Mouse (Mus musculus): ENCODE measurements around the gene Morn5. TPM values are rescaled to one million over a fixed set of nuclear protein-coding genes. Genes with fewer than 3 reads are reported as not detected.

Morn5 gene
- polyA plus RNA-seq, 1 experiment from 2014 or later: 1.2 TPM

- H3K4me3 ChIP-seq: no peak overlapping the region
- no peak overlapping the region for H3K4me2 ChIP-seq
- no peaks in the 10 kb centered on the region; the same call in 1 of the 2 replicates for H3K9me3 ChIP-seq
- WGBS: 87% methylated on average over 7 of the region's 7 CpGs
- H3K4me1 ChIP-seq (replicated peaks): no peaks in the 10 kb centered on the region
- H3K36me3 ChIP-seq: peaks cover 53% of the 10 kb centered on the region
- ATAC-seq (ENCODE audit: low read depth): no peak
- no peaks in the 10 kb centered on the region for H3K27me3 ChIP-seq
- no peak overlapping the region for H3K27ac ChIP-seq (replicated peaks)
- no peak overlapping the region for H3K9ac ChIP-seq
These were observed 14.4 kb upstream of the Morn5 start for GRCm38 (mm10) chr2:36034898-36035297.

GRCm38 (mm10) chr2:36035413-36036081 lies 13.7 kb upstream of the Morn5 start:
- Histone ChIP-seq H3K27me3 (no peaks in the 10 kb centered on the region), H3K27ac (replicated peaks) (no peak overlapping the region), H3K4me3 (no peak overlapping the region), H3K9ac (no peak overlapping the region), H3K9me3 (no peaks in the 10 kb centered on the region; the same call in 1 of the 2 replicates), H3K4me2 (no peak overlapping the region), H3K36me3 (peaks cover 53% of the 10 kb centered on the region), H3K4me1 (replicated peaks) (no peaks in the 10 kb centered on the region)
- WGBS: 79% methylated on average over 11 of the region's 11 CpGs
- ATAC-seq (ENCODE audit: low read depth): no peak

- Histone ChIP-seq H3K27me3 (no peaks in the 10 kb centered on the region), H3K9ac (no peak overlapping the region), H3K27ac (replicated peaks) (no peak overlapping the region), H3K4me3 (no peak overlapping the region), H3K36me3 (peaks cover 69% of the 10 kb centered on the region), H3K4me2 (no peak overlapping the region), H3K4me1 (replicated peaks) (0 out of 2 replicates have a peak, but pooled peaks cover 8% of the 10 kb centered on the region), H3K9me3 (no peaks in the 10 kb centered on the region)
- no peak for ATAC-seq (ENCODE audit: low read depth)
- 84% methylated on average over 7 of the region's 7 CpGs for WGBS
These were observed 9.8 kb upstream of the Morn5 start for GRCm38 (mm10) chr2:36039297-36039985.

GRCm38 (mm10) chr2:36040872-36041271 lies 8.4 kb upstream of the Morn5 start:
- WGBS: 83% methylated on average over 1 of the region's 1 CpGs
- no peak overlapping the region for H3K4me2 ChIP-seq

GRCm38 (mm10) chr2:36048164-36048563 lies 1.1 kb upstream of the Morn5 start:
- Histone ChIP-seq H3K4me2 (peak overlapping the region; percentile 66), H3K27ac (replicated peaks) (no peak overlapping the region), H3K4me1 (replicated peaks) (peaks cover 28% of the 10 kb centered on the region), H3K9ac (peak overlapping the region; percentile 87), H3K4me3 (peak overlapping the region; percentile 59), H3K27me3 (no peaks in the 10 kb centered on the region; the same call in 1 of the 2 replicates), H3K36me3 (peaks cover 19% of the 10 kb centered on the region), H3K9me3 (no peaks in the 10 kb centered on the region)
- no peak for ATAC-seq (ENCODE audit: low read depth)
- 83% methylated on average over 8 of the region's 8 CpGs for WGBS

More at GRCm38 (mm10) chr2:36040872-36041271, 8.4 kb upstream of the Morn5 start:
- Histone ChIP-seq H3K9ac (no peak overlapping the region), H3K27me3 (no peaks in the 10 kb centered on the region), H3K4me1 (replicated peaks) (0 out of 2 replicates have a peak, but pooled peaks cover 8% of the 10 kb centered on the region), H3K36me3 (peaks cover 55% of the 10 kb centered on the region), H3K4me3 (no peak overlapping the region), H3K9me3 (no peaks in the 10 kb centered on the region), H3K27ac (replicated peaks) (no peak overlapping the region)
- ATAC-seq (ENCODE audit: low read depth): no peak

- peak overlapping the region; percentile 66 for H3K4me2 ChIP-seq
- peak; percentile 60 for ATAC-seq (ENCODE audit: low read depth)
- no peaks in the 10 kb centered on the region for H3K9me3 ChIP-seq
- peak overlapping the region; percentile 59 for H3K4me3 ChIP-seq
- H3K27me3 ChIP-seq: no peaks in the 10 kb centered on the region; the same call in 1 of the 2 replicates
- 0 out of 2 replicates have a peak, but pooled peaks cover 8% of the 10 kb centered on the region for H3K36me3 ChIP-seq
- H3K27ac ChIP-seq (replicated peaks): no peak overlapping the region
- 40% methylated on average over 10 of the region's 10 CpGs for whole genome bisulfite sequencing
- H3K9ac ChIP-seq: no peak overlapping the region
- H3K4me1 ChIP-seq (replicated peaks): peaks cover 28% of the 10 kb centered on the region
These were observed 303 bp downstream of the Morn5 start for GRCm38 (mm10) chr2:36049567-36049954.

- Histone ChIP-seq H3K4me2 (no peak overlapping the region), H3K9ac (no peak overlapping the region), H3K4me3 (no peak overlapping the region), H3K27ac (replicated peaks) (no peak overlapping the region), H3K4me1 (replicated peaks) (peaks cover 9% of the 10 kb centered on the region), H3K9me3 (no peaks in the 10 kb centered on the region), H3K27me3 (no peaks in the 10 kb centered on the region; the same call in 1 of the 2 replicates), H3K36me3 (no peaks in the 10 kb centered on the region)
- no peak for ATAC-seq (ENCODE audit: low read depth)
- 69% methylated on average over 3 of the region's 3 CpGs for WGBS
These were observed 4.0 kb downstream of the Morn5 start for GRCm38 (mm10) chr2:36053249-36053648.

- no peaks in the 10 kb centered on the region for H3K27me3 ChIP-seq
- no peaks in the 10 kb centered on the region for H3K36me3 ChIP-seq
- H3K4me3 ChIP-seq: no peak overlapping the region
- no peak overlapping the region for H3K9ac ChIP-seq
- H3K27ac ChIP-seq (replicated peaks): no peak overlapping the region
- H3K4me2 ChIP-seq: no peak overlapping the region
- ATAC-seq (ENCODE audit: low read depth): no peak
- H3K9me3 ChIP-seq: no peaks in the 10 kb centered on the region
- no peaks in the 10 kb centered on the region for H3K4me1 ChIP-seq (replicated peaks)
- WGBS: 60% methylated on average over 3 of the region's 3 CpGs
These were observed 7.0 kb downstream of the Morn5 start for GRCm38 (mm10) chr2:36056248-36056647.

GRCm38 (mm10) chr2:36061409-36061808 lies 12.2 kb downstream of the Morn5 start:
- Histone ChIP-seq H3K4me2 (no peak overlapping the region), H3K27ac (replicated peaks) (no peak overlapping the region), H3K9me3 (no peaks in the 10 kb centered on the region), H3K36me3 (no peaks in the 10 kb centered on the region), H3K4me3 (no peak overlapping the region), H3K27me3 (no peaks in the 10 kb centered on the region), H3K4me1 (replicated peaks) (no peaks in the 10 kb centered on the region), H3K9ac (no peak overlapping the region)
- no peak for ATAC-seq (ENCODE audit: low read depth)
- 62% methylated on average over 5 of the region's 5 CpGs for WGBS

- no peak overlapping the region for H3K9ac ChIP-seq
- no peak overlapping the region for H3K4me2 ChIP-seq
- no peak overlapping the region for H3K4me3 ChIP-seq
- H3K27me3 ChIP-seq: no peaks in the 10 kb centered on the region
- no peaks in the 10 kb centered on the region for H3K36me3 ChIP-seq
- H3K4me1 ChIP-seq (replicated peaks): no peaks in the 10 kb centered on the region
- H3K9me3 ChIP-seq: no peaks in the 10 kb centered on the region
- no peak for ATAC-seq (ENCODE audit: low read depth)
- H3K27ac ChIP-seq (replicated peaks): no peak overlapping the region; the same call in 1 of the 2 replicates
- 29% methylated on average over 9 of the region's 9 CpGs for WGBS
These were observed 17.9 kb downstream of the Morn5 start for GRCm38 (mm10) chr2:36067132-36067531.

GRCm38 (mm10) chr2:36071660-36072305 lies 22.5 kb downstream of the Morn5 start:
- peaks cover 1% of the 10 kb centered on the region; the same call in 1 of the 2 replicates for H3K4me1 ChIP-seq (replicated peaks)
- ATAC-seq (ENCODE audit: low read depth): no peak
- 84% methylated on average over 8 of the region's 8 CpGs for WGBS
- no peak overlapping the region for H3K27ac ChIP-seq (replicated peaks)
- H3K4me3 ChIP-seq: no peak overlapping the region
- H3K4me2 ChIP-seq: no peak overlapping the region
- no peaks in the 10 kb centered on the region for H3K36me3 ChIP-seq
- H3K9ac ChIP-seq: no peak overlapping the region
- no peaks in the 10 kb centered on the region for H3K9me3 ChIP-seq
- no peaks in the 10 kb centered on the region for H3K27me3 ChIP-seq

GRCm38 (mm10) chr2:36073781-36074180 lies 24.5 kb downstream of the Morn5 start:
- 63% methylated on average over 3 of the region's 3 CpGs for WGBS
- H3K4me1 ChIP-seq (replicated peaks): peaks cover 14% of the 10 kb centered on the region
- H3K27me3 ChIP-seq: 0 out of 2 replicates have a peak, but pooled peaks cover 2% of the 10 kb centered on the region
- ATAC-seq (ENCODE audit: low read depth): no peak
- no peak overlapping the region for H3K4me2 ChIP-seq
- H3K27ac ChIP-seq (replicated peaks): no peak overlapping the region
- H3K9ac ChIP-seq: no peak overlapping the region
- no peak overlapping the region for H3K4me3 ChIP-seq
- H3K36me3 ChIP-seq: no peaks in the 10 kb centered on the region
- no peaks in the 10 kb centered on the region for H3K9me3 ChIP-seq
